Mouse (Mus musculus): ENCODE results near the gene Dhrs1.

Gene Dhrs1

DNA sequence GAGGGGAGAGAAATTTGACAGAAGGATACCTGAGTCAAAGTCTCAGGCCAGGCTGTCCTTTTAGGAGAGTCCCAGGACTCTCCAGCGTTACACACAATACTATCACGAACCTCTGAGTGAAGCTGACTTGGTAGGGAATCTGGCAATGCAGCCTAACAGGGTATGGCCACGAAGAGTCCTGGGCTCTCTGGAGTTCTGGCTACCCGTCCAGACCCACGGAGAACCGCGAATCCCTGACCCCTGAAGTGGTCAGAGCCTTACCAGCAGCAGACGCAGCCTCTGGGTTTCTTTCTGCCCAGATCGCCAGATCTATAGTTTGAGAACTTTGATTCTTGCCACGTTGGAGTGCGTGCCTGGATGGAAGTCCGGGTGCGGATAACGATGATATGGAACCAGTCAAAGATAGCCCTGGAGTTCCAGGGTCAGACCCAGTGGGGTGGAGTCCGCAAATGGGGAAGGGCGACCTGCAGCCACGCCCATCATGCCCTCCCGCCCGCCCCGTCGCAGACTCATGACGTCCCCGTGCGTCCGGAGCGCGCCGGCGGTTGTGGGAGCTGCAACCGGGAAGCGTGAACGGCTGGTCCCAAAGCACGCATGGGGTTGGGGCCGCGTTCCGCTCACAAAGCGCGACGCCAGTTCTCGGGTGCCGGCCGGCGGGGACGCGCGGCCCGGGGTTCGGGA is at the start of gene Dhrs1, which contains the start of gene Nop9:
Gene Dhrs1, minus strand, starts transcription at position 511 of the 681 bp plus-strand sequence.
Gene Nop9, plus strand, starts transcription at position 514 of the 681 bp plus-strand sequence.
- peak; percentile 90 for DNase-seq

DNA sequence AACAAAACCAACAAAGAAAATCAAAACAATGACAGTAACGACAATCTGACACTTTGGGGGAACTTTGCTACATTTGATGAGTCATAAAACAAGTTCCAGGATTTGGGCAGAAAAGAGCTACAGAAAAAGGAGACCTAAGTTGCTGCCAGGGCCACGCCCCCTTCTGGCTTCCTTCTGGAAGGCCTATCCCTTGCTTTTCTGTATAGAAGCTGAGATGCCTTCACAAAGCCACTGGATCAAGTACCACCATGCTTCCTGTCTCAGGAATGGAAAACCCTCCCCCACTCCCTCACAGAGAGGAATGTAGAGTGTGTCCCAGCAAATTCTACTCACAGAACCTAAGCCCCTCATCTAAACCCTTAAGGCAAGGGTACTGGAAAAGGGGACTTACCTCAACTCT is 48.5 kb upstream of the Dhrs1 start:
- no peak for DNase-seq

DNA sequence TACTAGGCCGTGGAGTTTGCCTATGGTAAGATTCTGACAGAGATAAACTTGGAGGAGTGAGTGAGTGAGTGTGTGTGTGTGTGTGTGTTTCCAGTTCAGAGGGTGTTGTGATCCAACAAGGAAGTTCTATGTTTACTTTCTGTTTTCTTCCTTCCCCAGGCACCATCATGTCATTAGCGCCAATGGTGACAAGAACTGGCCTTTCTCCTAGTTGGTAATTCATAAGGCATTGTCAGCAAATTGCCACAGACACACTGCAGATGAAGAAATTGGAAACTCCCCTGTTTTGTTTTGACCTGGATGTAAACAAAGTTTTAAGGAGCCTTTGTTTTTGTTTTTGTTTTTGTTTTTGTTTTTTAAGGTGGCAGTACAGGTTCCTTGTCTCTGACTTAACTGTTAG is 48.0 kb upstream of the Dhrs1 start:
- DNase-seq = no peak

GRCm38 (mm10) chr14:55788256-55789050 is 43.0 kb upstream of the Dhrs1 start, which contains the start of gene Ripk3:
Gene Ripk3, minus strand, starts transcription at chr14:55788865.
- peak; percentile 80 for DNase-seq

DNA sequence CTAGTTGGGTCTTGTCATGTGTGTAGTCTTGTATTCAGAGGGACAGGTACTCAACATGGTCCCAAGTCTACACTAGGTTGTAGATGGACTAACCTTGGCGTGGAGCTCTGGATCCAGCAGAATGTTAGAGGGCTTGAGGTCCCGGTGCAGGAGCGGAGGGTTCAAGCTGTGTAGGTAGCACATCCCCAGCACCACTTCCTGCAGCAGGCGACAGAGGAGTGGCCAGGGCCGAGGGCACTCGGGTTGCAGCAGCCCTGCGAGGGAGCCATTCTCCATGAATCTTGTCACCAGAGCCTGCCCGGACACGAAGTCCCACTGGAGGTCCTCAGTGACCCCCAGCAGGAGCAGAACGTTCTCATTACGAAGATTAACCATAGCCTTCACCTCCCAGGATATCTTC is 42.2 kb upstream of the Dhrs1 start:
- peak; percentile 9 for DNase-seq

DNA sequence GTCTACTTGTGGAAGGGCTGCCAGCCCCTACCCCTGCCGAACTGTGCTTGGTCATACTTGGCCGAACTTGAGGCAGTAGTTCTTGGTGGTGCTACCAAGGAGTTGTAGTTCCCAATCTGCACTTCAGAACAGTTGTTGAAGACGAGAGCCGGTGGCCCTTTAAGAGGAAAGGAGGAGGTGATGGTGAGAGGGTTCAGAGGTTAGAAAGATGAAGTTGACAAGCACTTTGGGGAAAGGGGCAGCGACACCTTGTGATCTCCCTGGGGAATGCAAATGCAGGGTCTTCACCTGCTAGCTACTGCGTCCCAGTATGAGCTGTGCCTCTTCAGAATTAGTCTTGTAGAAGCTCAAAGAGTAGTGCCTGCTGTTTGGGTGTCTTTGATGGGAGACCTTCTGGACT is 39.7 kb upstream of the Dhrs1 start:
- peak; percentile 52 for DNase-seq

DNA sequence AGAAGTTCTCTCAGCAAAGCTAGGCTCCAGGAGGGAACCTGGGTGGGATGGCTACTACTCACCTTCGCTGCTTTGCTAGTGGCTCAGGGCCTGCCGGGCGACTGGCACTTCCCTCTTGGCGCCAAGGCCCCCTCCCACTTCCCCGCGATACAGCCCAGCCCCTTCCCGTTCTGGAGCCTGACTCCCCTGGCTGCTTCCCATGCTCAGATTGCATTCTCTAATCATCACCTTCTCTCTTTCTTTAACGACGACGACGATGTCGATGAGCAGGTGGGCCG is 38.4 kb upstream of the Dhrs1 start, which contains the start of gene Adcy4:
Gene Adcy4, minus strand, starts transcription at position 138 of the 278 bp plus-strand sequence.
- peak; percentile 2 for DNase-seq

DNA sequence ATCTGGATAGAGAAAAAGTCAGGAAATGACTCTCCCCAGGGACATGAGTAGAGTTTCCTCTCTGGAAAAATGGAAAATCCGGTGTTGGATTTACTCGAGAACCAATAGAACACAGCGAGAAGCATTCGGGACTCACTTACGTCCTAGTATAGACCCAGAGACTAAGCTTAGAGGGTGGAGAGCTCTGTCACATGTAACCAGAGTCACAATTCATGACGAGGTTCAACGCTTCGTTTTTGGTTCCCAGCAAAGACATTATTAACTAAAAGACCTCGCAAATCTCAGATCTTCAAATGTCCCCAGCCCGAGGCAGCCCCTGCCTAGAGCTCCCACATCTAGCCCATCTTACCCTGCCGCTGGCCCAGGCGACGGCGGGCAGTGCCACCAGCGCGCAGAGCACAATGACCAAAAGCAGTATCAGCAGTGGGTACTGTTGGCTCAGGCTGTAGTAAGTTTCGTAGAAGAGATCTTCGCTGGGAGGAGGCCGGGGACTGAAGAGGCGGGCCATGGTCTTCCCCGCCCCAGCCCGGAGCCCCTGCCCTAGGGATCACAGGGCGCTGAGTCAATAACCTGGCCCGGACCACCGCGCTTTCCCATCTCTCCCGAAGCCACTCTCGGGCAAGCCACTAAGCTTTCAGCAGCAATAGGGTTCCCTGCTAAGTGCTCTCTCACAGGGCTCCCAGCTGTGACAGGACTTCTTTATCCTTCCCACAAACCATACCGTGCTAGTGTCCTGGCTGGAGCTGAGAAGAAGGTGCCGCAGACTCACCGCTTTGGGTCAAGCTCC is 37.9 kb upstream of the Dhrs1 start:
- peak; percentile 2 for DNase-seq

- DNase-seq = peak; percentile 1
Measured at GRCm38 (mm10) chr14:55782361-55782960, 37.0 kb upstream of the Dhrs1 start.

GRCm38 (mm10) chr14:55781310-55781709 is 35.8 kb upstream of the Dhrs1 start:
- DNase-seq = peak; percentile 59

- peak; percentile 2 for DNase-seq
Measured at GRCm38 (mm10) chr14:55780736-55781135, 35.2 kb upstream of the Dhrs1 start.

- DNase-seq = peak; percentile 1
Measured at GRCm38 (mm10) chr14:55779656-55780055, 34.2 kb upstream of the Dhrs1 start.

GRCm38 (mm10) chr14:55778686-55779085 is 33.2 kb upstream of the Dhrs1 start:
- peak; percentile 1 for DNase-seq

- peak; percentile 1 for DNase-seq
Measured at GRCm38 (mm10) chr14:55777806-55778205, 32.3 kb upstream of the Dhrs1 start.

- no peak for DNase-seq
Measured at GRCm38 (mm10) chr14:55777176-55777575, 31.7 kb upstream of the Dhrs1 start.

GRCm38 (mm10) chr14:55776711-55777110 is 31.2 kb upstream of the Dhrs1 start:
- DNase-seq = no peak

GRCm38 (mm10) chr14:55769087-55769703 is 23.7 kb upstream of the Dhrs1 start:
- no peak for DNase-seq

DNA sequence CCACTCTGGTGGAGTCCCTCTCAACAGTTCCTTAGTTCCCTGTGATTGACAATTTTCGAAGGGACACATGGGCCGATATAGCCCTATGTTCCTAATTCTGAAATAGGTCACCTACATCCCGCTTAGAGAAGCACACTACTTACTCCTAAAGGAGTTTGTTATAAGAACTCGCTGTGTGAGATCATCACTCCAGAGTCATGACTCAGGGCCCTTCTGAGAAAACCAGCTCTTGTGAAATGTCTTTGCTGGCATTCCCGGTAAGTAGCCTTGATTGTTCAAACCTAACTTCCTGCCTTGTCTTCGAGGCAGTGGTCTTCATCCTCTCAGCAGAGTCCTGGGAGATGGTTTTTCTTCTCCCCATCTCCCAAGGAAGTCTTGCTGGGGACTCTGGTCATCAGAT is 23.1 kb upstream of the Dhrs1 start:
- DNase-seq = no peak

DNA sequence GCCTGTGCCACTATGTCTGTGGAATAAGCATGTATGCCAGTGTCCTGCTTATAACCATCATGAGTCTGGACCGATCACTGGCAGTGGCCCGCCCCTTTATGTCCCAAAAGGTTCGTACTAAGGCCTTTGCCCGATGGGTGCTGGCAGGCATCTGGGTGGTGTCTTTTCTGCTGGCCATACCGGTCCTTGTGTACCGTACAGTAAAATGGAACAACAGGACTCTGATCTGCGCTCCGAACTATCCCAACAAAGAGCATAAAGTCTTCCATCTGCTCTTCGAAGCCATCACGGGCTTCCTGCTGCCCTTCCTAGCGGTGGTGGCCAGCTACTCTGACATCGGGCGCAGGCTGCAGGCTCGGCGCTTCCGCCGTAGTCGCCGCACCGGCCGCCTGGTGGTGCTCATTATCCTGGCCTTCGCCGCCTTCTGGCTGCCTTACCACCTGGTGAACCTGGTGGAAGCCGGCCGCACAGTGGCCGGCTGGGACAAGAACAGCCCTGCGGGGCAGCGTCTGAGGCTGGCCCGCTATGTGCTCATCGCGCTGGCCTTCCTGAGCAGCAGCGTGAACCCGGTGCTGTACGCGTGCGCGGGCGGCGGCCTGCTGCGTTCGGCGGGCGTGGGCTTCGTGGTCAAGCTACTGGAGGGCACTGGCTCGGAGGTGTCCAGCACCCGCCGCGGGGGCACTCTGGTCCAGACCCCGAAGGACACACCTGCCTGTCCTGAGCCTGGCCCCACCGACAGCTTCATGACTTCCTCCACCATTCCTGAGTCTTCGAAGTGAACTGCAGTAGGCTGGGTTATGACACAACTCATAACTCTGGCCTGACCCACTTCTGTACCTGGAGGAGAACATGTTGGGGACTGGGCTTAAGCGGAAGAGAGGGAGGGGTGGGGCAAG is 22.3 kb upstream of the Dhrs1 start:
- DNase-seq = peak; percentile 19

- no peak for DNase-seq
Measured at GRCm38 (mm10) chr14:55765696-55766095, 20.2 kb upstream of the Dhrs1 start, which contains the start of gene Ltb4r1. Gene Ltb4r1, plus strand, starts transcription at chr14:55765962.

DNA sequence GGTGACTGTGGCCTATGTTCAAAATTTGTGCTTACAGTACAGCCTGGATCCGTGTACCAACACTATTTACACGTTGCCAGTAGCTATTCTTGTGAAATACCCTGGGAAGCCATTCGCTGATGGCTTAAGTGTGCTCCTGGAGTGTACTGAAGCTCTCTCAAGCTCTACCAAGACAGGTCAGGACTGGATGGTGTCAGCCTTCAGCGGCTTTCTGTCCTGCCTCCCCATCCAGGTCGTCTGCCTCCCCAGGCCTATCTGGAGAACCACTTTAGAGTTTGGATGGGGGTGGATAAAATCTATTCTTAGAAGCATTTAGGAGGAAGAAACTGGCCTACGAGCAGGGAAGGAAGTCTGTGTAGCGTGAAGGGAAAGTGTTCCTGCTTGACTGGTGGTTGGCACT is 17.7 kb upstream of the Dhrs1 start:
- no peak for DNase-seq
